Comparison of ENCODE assay signal across 10 mouse cellular contexts in the genomic region with DNA sequence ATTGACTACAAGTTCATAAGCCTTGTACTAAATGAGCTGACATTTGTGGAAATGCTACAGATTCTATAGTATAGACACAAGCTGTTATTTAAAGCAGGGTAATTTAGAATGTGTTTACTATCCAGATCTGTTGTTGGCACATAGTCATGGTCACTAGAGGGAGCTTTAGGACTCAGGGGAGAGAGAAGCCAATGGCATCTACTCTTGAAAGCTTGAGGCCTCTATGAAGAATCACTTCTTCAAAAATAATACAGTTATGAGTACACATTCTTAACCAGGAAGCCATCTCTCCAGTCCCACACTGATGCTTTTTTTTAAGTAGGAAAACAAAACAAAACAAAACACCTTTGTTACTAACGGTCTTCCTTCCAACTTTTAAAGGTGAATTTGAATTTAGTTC. TPM values are rescaled to one million over a fixed set of nuclear protein-coding genes. Genes with fewer than 3 reads are reported as not detected.
A peak's percentile ranks its signal among the peaks of the same experiment; 100 is the strongest.
DNase-seq lines count a peak whose midpoint lies in the region; ATAC-seq and TF ChIP-seq lines count a peak whose summit lies in the region.
"Had no signal": no experiment of that assay in that cellular context is flagged by ENCODE, and none has a peak within 500 bp of the region (broad histone marks: within the 10 kb centered on the region; RNA-seq: fewer than 3 reads in every experiment).

No protein-coding gene starts in this region.

- peak; percentile 6 for DNase-seq in adrenal gland, postnatal 14 days
- no peak for DNase-seq in adrenal gland, adult 8-10 months
- DNase-seq in kidney, adult 9 months = peak; percentile 67
- peak; percentile 62 for DNase-seq in midbrain, embryonic 11.5 days (ENCODE audit: low spot score, missing footprints)
- no peak for DNase-seq in stomach, postnatal 0 days (ENCODE audit: low spot score)
- DNase-seq in ovary, adult 18-20 months (ENCODE audit: low spot score) = no peak
- DNase-seq: cerebellum, adult 11 months had no signal

- no peak overlapping the region for H3K27ac ChIP-seq in kidney, embryonic 15.5 days
- H3K27ac ChIP-seq in midbrain, embryonic 11.5 days (ENCODE audit: low read depth, low read length) = no peak overlapping the region
- no peak overlapping the region for H3K27ac ChIP-seq in midbrain, embryonic 15.5 days
- no peak overlapping the region for H3K27ac ChIP-seq in stomach, postnatal 0 days (replicated peaks)

- no peak overlapping the region for H3K9ac ChIP-seq in kidney, embryonic 15.5 days
- no peak overlapping the region for H3K9ac ChIP-seq in midbrain, embryonic 11.5 days (ENCODE audit: low read length)
- H3K9ac ChIP-seq in midbrain, embryonic 15.5 days = no peak overlapping the region
- H3K9ac ChIP-seq in stomach, postnatal 0 days (ENCODE audit: low read length) = no peak overlapping the region

- TF ChIP-seq EP300 in stomach, postnatal 0 days (optimal IDR thresholded peaks at IDR 0.05) = no peak

- TF ChIP-seq CTCF in stomach, postnatal 0 days (IDR thresholded peaks at IDR 0.05; ENCODE audit: low read depth) = peak; percentile 67

- H3K4me1 ChIP-seq in kidney, embryonic 15.5 days = peaks cover 23% of the 10 kb centered on the region
- no peaks in the 10 kb centered on the region for H3K4me1 ChIP-seq in midbrain, embryonic 11.5 days (ENCODE audit: control insufficient read depth, insufficient read depth, low read length)
- H3K4me1 ChIP-seq in midbrain, embryonic 15.5 days = no peaks in the 10 kb centered on the region
- no peaks in the 10 kb centered on the region for H3K4me1 ChIP-seq in stomach, postnatal 0 days (replicated peaks; ENCODE audit: control insufficient read depth, insufficient read depth)

- H3K4me3 ChIP-seq in kidney, embryonic 15.5 days (replicated peaks) = no peak overlapping the region
- no peak overlapping the region for H3K4me3 ChIP-seq in midbrain, embryonic 11.5 days (ENCODE audit: low read depth, low read length)
- no peak overlapping the region for H3K4me3 ChIP-seq in midbrain, embryonic 15.5 days
- H3K4me3 ChIP-seq in stomach, postnatal 0 days (ENCODE audit: low read depth, low read length) = no peak overlapping the region

- H3K4me2 ChIP-seq in kidney, embryonic 15.5 days = no peak overlapping the region
- no peak overlapping the region for H3K4me2 ChIP-seq in midbrain, embryonic 11.5 days
- H3K4me2 ChIP-seq in midbrain, embryonic 15.5 days = no peak overlapping the region
- H3K4me2 ChIP-seq in stomach, postnatal 0 days (replicated peaks; ENCODE audit: low read depth) = no peak overlapping the region

- ATAC-seq in kidney, embryonic 15.5 days (replicated peaks; ENCODE audit: low FRiP score) = no peak
- no peak for ATAC-seq in midbrain, embryonic 11.5 days (ENCODE audit: low FRiP score)
- ATAC-seq in midbrain, embryonic 15.5 days (replicated peaks) = no peak
- no peak for ATAC-seq in stomach, postnatal 0 days (ENCODE audit: low FRiP score, low TSS enrichment)
- ATAC-seq: activated CD4-positive, CD25-positive, alpha-beta regulatory T cell, adult 4 months had no signal

- no peaks in the 10 kb centered on the region for H3K36me3 ChIP-seq in kidney, embryonic 15.5 days
- no peaks in the 10 kb centered on the region for H3K36me3 ChIP-seq in midbrain, embryonic 11.5 days (ENCODE audit: control insufficient read depth, insufficient read depth, low read length)
- H3K36me3 ChIP-seq in midbrain, embryonic 15.5 days (replicated peaks) = no peaks in the 10 kb centered on the region
- H3K36me3 ChIP-seq in stomach, postnatal 0 days (ENCODE audit: control insufficient read depth, insufficient read depth, low read length) = no peaks in the 10 kb centered on the region

- no peaks in the 10 kb centered on the region for H3K27me3 ChIP-seq in kidney, embryonic 15.5 days
- no peaks in the 10 kb centered on the region for H3K27me3 ChIP-seq in midbrain, embryonic 11.5 days (ENCODE audit: control insufficient read depth, insufficient read depth, low read length)
- H3K27me3 ChIP-seq in midbrain, embryonic 15.5 days (replicated peaks) = no peaks in the 10 kb centered on the region
- H3K27me3 ChIP-seq in stomach, postnatal 0 days (ENCODE audit: control insufficient read depth, insufficient read depth, low read length) = no peaks in the 10 kb centered on the region

- WGBS in kidney, embryonic 15.5 days = 86% methylated on average over 1 of the region's 1 CpGs
- WGBS in midbrain, embryonic 11.5 days = 89% methylated on average over 1 of the region's 1 CpGs
- WGBS in midbrain, embryonic 15.5 days = 86% methylated on average over 1 of the region's 1 CpGs
- WGBS in stomach, postnatal 0 days = 85% methylated on average over 1 of the region's 1 CpGs

- H3K9me3 ChIP-seq in kidney, embryonic 15.5 days (replicated peaks) = no peaks in the 10 kb centered on the region
- no peaks in the 10 kb centered on the region for H3K9me3 ChIP-seq in midbrain, embryonic 11.5 days (ENCODE audit: control insufficient read depth, low read length)
- no peaks in the 10 kb centered on the region for H3K9me3 ChIP-seq in midbrain, embryonic 15.5 days
- H3K9me3 ChIP-seq in stomach, postnatal 0 days (ENCODE audit: control insufficient read depth, low read length) = no peaks in the 10 kb centered on the region

RNA-seq across cellular contexts. Expression of gene Ccdc34, which starts 45.5 kb away (rescaled TPM):
- total RNA-seq in adrenal gland, postnatal 14 days (2021) = 14.7 and 15.9 TPM in 2 replicates
- total RNA-seq in adrenal gland, adult 8-10 months (2022) = 10 to 100 TPM in 2 of 4 experiments, 1 to 10 TPM in 2; 5.1 to 10.5 (median 8.9) TPM
- polyA plus RNA-seq in kidney, embryonic 15.5 days (2015; fragmentation: Nextera tagmentation; extraction: Ambion mirVana) = 47.1 and 49.5 TPM in 2 replicates
- 59.0 and 67.9 TPM in 2 replicates for polyA plus RNA-seq in midbrain, embryonic 11.5 days (2014; fragmentation: Nextera tagmentation; extraction: Ambion mirVana)
- polyA plus RNA-seq in midbrain, embryonic 15.5 days (2015; fragmentation: Nextera tagmentation; extraction: Ambion mirVana) = 29.8 and 30.2 TPM in 2 replicates
- polyA plus RNA-seq in stomach, postnatal 0 days (2015; fragmentation: Nextera tagmentation; extraction: Ambion mirVana) = 16.1 and 18.7 TPM in 2 replicates

Comparison
In these comparisons a context has a peak if more than half of its experiments do, and no peak if none do; other contexts are left out.
1. DNase-seq: peak in adrenal gland, postnatal 14 days (single experiment), kidney, adult 9 months (single experiment) and midbrain, embryonic 11.5 days (single experiment); none in adrenal gland, adult 8-10 months (single experiment), stomach, postnatal 0 days (single experiment) and ovary, adult 18-20 months (single experiment).